Mouse (Mus musculus) testis, adult 2 months (tissue): Measurements from ENCODE around the gene Mpg.

Source experiments
- CTCF ChIP-seq: fragments of 200-500 bp; IDR thresholded peaks from 2 replicates; pipeline ENCODE4 v1.5.1; 2012; ENCODE audit warnings: low read depth, mild to moderate bottlenecking, inconsistent platforms, low read length, moderate library complexity; ENCODE audit not compliant: control insufficient read depth, insufficient read depth, insufficient replicate concordance
- POLR2A ChIP-seq: fragments of 200-500 bp; IDR thresholded peaks from 2 replicates; pipeline ENCODE4 v1.6.1; 2012; ENCODE audit warnings: low read depth, mild to moderate bottlenecking, inconsistent platforms, low read length, moderate library complexity; ENCODE audit not compliant: control insufficient read depth

DNA sequence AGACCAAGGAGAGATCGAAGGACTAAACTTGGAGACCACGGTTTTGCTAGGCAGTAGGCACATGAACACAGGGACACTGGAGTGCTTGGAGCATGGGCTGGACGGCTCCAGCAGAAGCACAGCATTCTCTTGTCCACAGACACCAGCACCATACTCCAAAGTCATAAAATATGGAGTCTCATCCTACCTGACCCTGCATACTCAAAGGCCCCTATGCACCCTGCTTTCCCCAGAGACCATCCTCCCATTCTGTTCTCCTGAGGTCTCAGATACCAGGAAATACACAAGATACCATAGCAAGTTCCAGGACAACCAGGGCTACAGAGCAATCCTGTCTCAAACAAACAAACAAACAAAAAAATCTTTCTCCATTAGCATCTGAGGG, 11.1 kb downstream of the Mpg start:
- TF ChIP-seq CTCF (no peak), POLR2A (no peak)
